Mouse (Mus musculus): ENCODE measurements at regions not wholly inside any gene's neighbourhood (a gene's known extent, or its start where the extent isn't known, plus 50 kb on each side); places are given as distances from the start of the nearest gene placed in this dataset.

GRCm38 (mm10) chr12:79928739-79929380 is 184.0 kb downstream of the Zfp36l1 start:
- no peak overlapping the region for H3K4me3 ChIP-seq (ENCODE audit: low read depth, low read length)
- ATAC-seq (ENCODE audit: extremely low read depth, insufficient number of reproducible peaks, low FRiP score, poor library complexity, severe bottlenecking): no peak
- H3K9me3 ChIP-seq (replicated peaks): no peaks in the 10 kb centered on the region
- peaks cover 35% of the 10 kb centered on the region for H3K27me3 ChIP-seq (ENCODE audit: insufficient read depth, low read length)
- peaks cover 19% of the 10 kb centered on the region for H3K4me1 ChIP-seq (ENCODE audit: insufficient read depth, low read depth, low read length)
- no peak for DNase-seq (ENCODE audit: low spot score)
- no peaks in the 10 kb centered on the region for H3K36me3 ChIP-seq (replicated peaks)
- no peak for TF ChIP-seq TAL1 (conservative IDR thresholded peaks at IDR 0.05; ENCODE audit: low read depth, low read length)
- TF ChIP-seq POLR2AphosphoS5 (IDR thresholded peaks at IDR 0.05; ENCODE audit: insufficient replicate concordance, low read depth, low read length): no peak
- TF ChIP-seq CTCF (IDR thresholded peaks at IDR 0.05; ENCODE audit: low read depth, low read length): no peak
- no peak for TF ChIP-seq GATA2 (IDR thresholded peaks at IDR 0.05; ENCODE audit: borderline replicate concordance, low read depth, low read length)
- TF ChIP-seq GATA1 (IDR thresholded peaks at IDR 0.05; ENCODE audit: borderline replicate concordance, low read length): no peak

- Histone ChIP-seq H3K9me3 (replicated peaks) (no peaks in the 10 kb centered on the region), H3K36me3 (replicated peaks) (no peaks in the 10 kb centered on the region), H3K4me3 (ENCODE audit: low read depth, low read length) (no peak overlapping the region), H3K27me3 (ENCODE audit: insufficient read depth, low read length) (peaks cover 34% of the 10 kb centered on the region), H3K4me1 (ENCODE audit: insufficient read depth, low read depth, low read length) (peaks cover 19% of the 10 kb centered on the region)
- ATAC-seq (ENCODE audit: extremely low read depth, insufficient number of reproducible peaks, low FRiP score, poor library complexity, severe bottlenecking) (no peak), DNase-seq (ENCODE audit: low spot score) (no peak)
- TF ChIP-seq GATA2 (IDR thresholded peaks at IDR 0.05; ENCODE audit: borderline replicate concordance, low read depth, low read length): no peak
- no peak for TF ChIP-seq CTCF (IDR thresholded peaks at IDR 0.05; ENCODE audit: low read depth, low read length)
- no peak for TF ChIP-seq POLR2AphosphoS5 (IDR thresholded peaks at IDR 0.05; ENCODE audit: insufficient replicate concordance, low read depth, low read length)
- no peak for TF ChIP-seq GATA1 (IDR thresholded peaks at IDR 0.05; ENCODE audit: borderline replicate concordance, low read length)
- TF ChIP-seq TAL1 (conservative IDR thresholded peaks at IDR 0.05; ENCODE audit: low read depth, low read length): no peak
Measured at GRCm38 (mm10) chr12:79928298-79928697, 184.5 kb downstream of the Zfp36l1 start.

DNA sequence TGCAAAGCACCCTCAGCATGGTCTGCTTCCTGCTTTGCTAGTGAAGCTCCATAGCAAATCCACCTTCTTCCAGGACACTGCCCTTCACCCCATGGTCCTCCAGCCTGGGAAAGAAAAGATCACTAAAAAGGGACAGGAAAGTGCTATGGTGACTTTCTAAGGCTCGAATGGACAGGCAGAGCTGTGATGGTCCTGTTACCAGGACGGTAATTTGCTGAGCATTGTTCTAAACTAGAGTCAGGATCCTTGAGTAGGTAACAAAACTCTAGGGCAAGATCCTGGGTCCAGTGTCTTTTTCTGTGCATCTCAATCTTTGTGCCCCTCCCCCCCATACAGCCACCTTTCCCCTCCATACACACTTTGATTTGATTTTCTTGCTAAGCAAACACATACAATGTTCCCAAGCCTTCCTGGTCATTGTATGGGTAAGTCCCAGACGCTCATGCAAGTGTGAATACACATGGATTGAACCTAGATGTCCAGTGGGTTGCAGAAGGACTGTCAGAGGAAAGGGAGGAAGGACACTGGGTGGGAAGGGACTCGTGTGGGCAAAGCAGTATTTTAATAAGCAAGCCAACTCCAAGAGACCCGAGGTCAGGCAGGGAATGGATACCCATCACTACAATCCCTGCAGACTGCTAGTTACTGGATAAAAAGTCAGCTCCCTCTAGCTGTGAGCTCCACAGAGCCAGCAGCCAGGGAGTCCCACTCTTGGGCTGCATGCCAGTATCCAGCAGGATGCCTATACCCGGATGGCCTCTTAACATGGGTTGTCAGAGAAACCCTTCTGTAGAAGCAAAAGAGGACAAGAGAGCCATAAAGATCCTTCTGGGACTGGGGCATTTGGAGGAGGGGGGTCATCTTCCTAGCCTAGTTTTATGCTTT is 186.9 kb downstream of the Zfp36l1 start:
- no peak overlapping the region for H3K4me3 ChIP-seq (ENCODE audit: low read depth, low read length)
- TF ChIP-seq GATA2 (IDR thresholded peaks at IDR 0.05; ENCODE audit: borderline replicate concordance, low read depth, low read length) (no peak), TAL1 (conservative IDR thresholded peaks at IDR 0.05; ENCODE audit: low read depth, low read length) (no peak), CTCF (IDR thresholded peaks at IDR 0.05; ENCODE audit: low read depth, low read length) (no peak), POLR2AphosphoS5 (IDR thresholded peaks at IDR 0.05; ENCODE audit: insufficient replicate concordance, low read depth, low read length) (no peak), GATA1 (IDR thresholded peaks at IDR 0.05; ENCODE audit: borderline replicate concordance, low read length) (no peak)
- no peak for ATAC-seq (ENCODE audit: extremely low read depth, insufficient number of reproducible peaks, low FRiP score, poor library complexity, severe bottlenecking)
- no peak for DNase-seq (ENCODE audit: low spot score)
- peaks cover 20% of the 10 kb centered on the region for H3K4me1 ChIP-seq (ENCODE audit: insufficient read depth, low read depth, low read length)
- no peaks in the 10 kb centered on the region for H3K36me3 ChIP-seq (replicated peaks)
- H3K27me3 ChIP-seq (ENCODE audit: insufficient read depth, low read length): peaks cover 31% of the 10 kb centered on the region
- no peaks in the 10 kb centered on the region for H3K9me3 ChIP-seq (replicated peaks)

GRCm38 (mm10) chr12:79924921-79925703 is 187.7 kb downstream of the Zfp36l1 start:
- Histone ChIP-seq H3K4me3 (ENCODE audit: low read depth, low read length) (no peak overlapping the region), H3K4me1 (ENCODE audit: insufficient read depth, low read depth, low read length) (peaks cover 23% of the 10 kb centered on the region), H3K27me3 (ENCODE audit: insufficient read depth, low read length) (peaks cover 31% of the 10 kb centered on the region), H3K9me3 (replicated peaks) (no peaks in the 10 kb centered on the region), H3K36me3 (replicated peaks) (no peaks in the 10 kb centered on the region)
- no peak for DNase-seq (ENCODE audit: low spot score)
- no peak for ATAC-seq (ENCODE audit: extremely low read depth, insufficient number of reproducible peaks, low FRiP score, poor library complexity, severe bottlenecking)
- TF ChIP-seq GATA2 (IDR thresholded peaks at IDR 0.05; ENCODE audit: borderline replicate concordance, low read depth, low read length) (no peak), GATA1 (IDR thresholded peaks at IDR 0.05; ENCODE audit: borderline replicate concordance, low read length) (no peak), CTCF (IDR thresholded peaks at IDR 0.05; ENCODE audit: low read depth, low read length) (no peak), POLR2AphosphoS5 (IDR thresholded peaks at IDR 0.05; ENCODE audit: insufficient replicate concordance, low read depth, low read length) (no peak), TAL1 (conservative IDR thresholded peaks at IDR 0.05; ENCODE audit: low read depth, low read length) (no peak)

- no peaks in the 10 kb centered on the region for H3K36me3 ChIP-seq (replicated peaks)
- ATAC-seq (ENCODE audit: extremely low read depth, insufficient number of reproducible peaks, low FRiP score, poor library complexity, severe bottlenecking) (no peak), DNase-seq (ENCODE audit: low spot score) (no peak)
- no peak for TF ChIP-seq TAL1 (conservative IDR thresholded peaks at IDR 0.05; ENCODE audit: low read depth, low read length)
- no peak for TF ChIP-seq GATA2 (IDR thresholded peaks at IDR 0.05; ENCODE audit: borderline replicate concordance, low read depth, low read length)
- TF ChIP-seq CTCF (IDR thresholded peaks at IDR 0.05; ENCODE audit: low read depth, low read length): no peak
- peaks cover 21% of the 10 kb centered on the region for H3K4me1 ChIP-seq (ENCODE audit: insufficient read depth, low read depth, low read length)
- H3K27me3 ChIP-seq (ENCODE audit: insufficient read depth, low read length): peaks cover 31% of the 10 kb centered on the region
- H3K9me3 ChIP-seq (replicated peaks): no peaks in the 10 kb centered on the region
- H3K4me3 ChIP-seq (ENCODE audit: low read depth, low read length): no peak overlapping the region
Measured at GRCm38 (mm10) chr12:79923811-79924210, 189.0 kb downstream of the Zfp36l1 start.

DNA sequence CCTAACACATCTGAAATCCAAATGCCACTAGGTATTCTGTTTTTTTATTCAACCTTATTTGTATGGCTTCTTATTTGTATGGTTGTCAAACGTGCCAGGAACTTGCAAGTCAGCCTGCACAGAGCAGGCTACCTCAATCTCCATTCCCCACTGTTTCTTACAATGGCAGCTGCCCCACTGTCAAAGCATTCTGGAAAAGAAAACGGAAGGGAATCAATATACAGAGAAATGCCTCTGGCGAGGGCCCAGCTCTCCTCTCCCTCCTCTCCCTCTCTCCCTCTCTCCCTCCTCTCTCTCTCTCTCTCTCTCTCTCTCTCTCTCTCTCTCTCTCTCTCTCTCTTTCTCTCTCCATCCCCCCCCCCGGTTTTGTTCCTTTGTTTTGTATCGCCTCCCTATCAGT is 191.0 kb downstream of the Zfp36l1 start:
- no peaks in the 10 kb centered on the region for H3K36me3 ChIP-seq (replicated peaks)
- H3K9me3 ChIP-seq (replicated peaks): no peaks in the 10 kb centered on the region
- H3K4me1 ChIP-seq (ENCODE audit: insufficient read depth, low read depth, low read length): peaks cover 17% of the 10 kb centered on the region
- peaks cover 34% of the 10 kb centered on the region for H3K27me3 ChIP-seq (ENCODE audit: insufficient read depth, low read length)
- ATAC-seq (ENCODE audit: extremely low read depth, insufficient number of reproducible peaks, low FRiP score, poor library complexity, severe bottlenecking): no peak
- TF ChIP-seq POLR2AphosphoS5 (IDR thresholded peaks at IDR 0.05; ENCODE audit: insufficient replicate concordance, low read depth, low read length): no peak
- no peak for TF ChIP-seq TAL1 (conservative IDR thresholded peaks at IDR 0.05; ENCODE audit: low read depth, low read length)
- TF ChIP-seq GATA1 (IDR thresholded peaks at IDR 0.05; ENCODE audit: borderline replicate concordance, low read length): no peak
- no peak for TF ChIP-seq CTCF (IDR thresholded peaks at IDR 0.05; ENCODE audit: low read depth, low read length)
- no peak for TF ChIP-seq GATA2 (IDR thresholded peaks at IDR 0.05; ENCODE audit: borderline replicate concordance, low read depth, low read length)
- H3K4me3 ChIP-seq (ENCODE audit: low read depth, low read length): no peak overlapping the region
- DNase-seq (ENCODE audit: low spot score): no peak
